ENCODE assay signal across 10 mouse cellular contexts in the genomic region with DNA sequence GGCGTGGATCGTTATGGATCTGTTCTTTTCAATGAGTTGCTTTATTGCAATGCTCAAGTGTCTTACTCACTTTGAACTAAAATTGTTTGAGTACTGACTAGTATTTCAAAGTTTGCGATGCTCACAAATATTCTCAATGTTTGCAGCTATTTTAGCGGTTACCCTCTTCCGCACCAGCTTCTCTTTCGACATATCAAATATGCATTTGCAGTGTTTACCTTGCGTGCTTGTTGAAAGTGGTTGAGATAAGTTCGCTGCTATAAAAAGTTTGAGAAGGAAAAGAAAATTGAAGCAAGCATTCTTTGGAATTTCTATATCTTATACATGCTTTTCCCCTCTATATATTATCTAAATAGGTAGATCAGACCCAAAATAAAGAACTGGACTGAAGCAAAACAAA.
DNase-seq lines count a peak whose midpoint lies in the region; ATAC-seq lines count a peak whose summit lies in the region.
"Had no signal": no experiment of that assay in that cellular context is flagged by ENCODE, and none has a peak within 500 bp of the region (broad histone marks: within the 10 kb centered on the region; RNA-seq: fewer than 3 reads in every experiment).

No protein-coding gene starts in this region.

- DNase-seq in kidney, postnatal 25 days, result no peak
- no peak for DNase-seq in embryonic facial prominence, embryonic 14.5 days (ENCODE audit: low spot score)
- no peak for DNase-seq in right cerebral cortex, adult 2 months (ENCODE audit: low spot score in 2 of 2)
- no peak for DNase-seq in retina, embryonic 14.5 days (ENCODE audit: low spot score)
- no peak for DNase-seq in right cerebral cortex, adult 18-20 months
- DNase-seq: kidney, adult 11 months had no signal

- H3K4me1 ChIP-seq in kidney, embryonic 14.5 days (ENCODE audit: control insufficient read depth, insufficient read depth, low read length), result no peaks in the 10 kb centered on the region
- H3K4me1 ChIP-seq in embryonic facial prominence, embryonic 14.5 days (ENCODE audit: control insufficient read depth, insufficient read depth, low read length), result no peaks in the 10 kb centered on the region
- H3K4me1 ChIP-seq in hindbrain, embryonic 15.5 days (replicated peaks), result no peaks in the 10 kb centered on the region
- peaks cover 12% of the 10 kb centered on the region for H3K4me1 ChIP-seq in midbrain, embryonic 15.5 days

- H3K9me3 ChIP-seq in kidney, embryonic 14.5 days (ENCODE audit: control insufficient read depth, low read length), result no peaks in the 10 kb centered on the region
- H3K9me3 ChIP-seq in embryonic facial prominence, embryonic 14.5 days (ENCODE audit: control insufficient read depth, low read length), result no peaks in the 10 kb centered on the region
- no peaks in the 10 kb centered on the region for H3K9me3 ChIP-seq in hindbrain, embryonic 15.5 days
- H3K9me3 ChIP-seq in midbrain, embryonic 15.5 days, result no peaks in the 10 kb centered on the region

- no peak for ATAC-seq in kidney, embryonic 14.5 days (ENCODE audit: low FRiP score, low TSS enrichment)
- ATAC-seq in embryonic facial prominence, embryonic 14.5 days (ENCODE audit: low read depth), result no peak
- no peak for ATAC-seq in hindbrain, embryonic 15.5 days (ENCODE audit: low FRiP score, low read depth)
- ATAC-seq in midbrain, embryonic 15.5 days (replicated peaks), result no peak
- ATAC-seq: CD4-positive, CD25-positive, alpha-beta regulatory T cell, adult 4 months had no signal

- no peak overlapping the region for H3K27ac ChIP-seq in kidney, embryonic 14.5 days (ENCODE audit: low read depth, low read length)
- H3K27ac ChIP-seq in embryonic facial prominence, embryonic 14.5 days (replicated peaks; ENCODE audit: low read depth, low read length), result no peak overlapping the region
- no peak overlapping the region for H3K27ac ChIP-seq in hindbrain, embryonic 15.5 days (replicated peaks)
- peak overlapping the region; percentile 53; the same call in 1 of the 2 replicates for H3K27ac ChIP-seq in midbrain, embryonic 15.5 days

- no peaks in the 10 kb centered on the region for H3K36me3 ChIP-seq in kidney, embryonic 14.5 days (ENCODE audit: control insufficient read depth, insufficient read depth, low read length)
- H3K36me3 ChIP-seq in embryonic facial prominence, embryonic 14.5 days (ENCODE audit: control insufficient read depth, insufficient read depth, low read length), result no peaks in the 10 kb centered on the region
- H3K36me3 ChIP-seq in hindbrain, embryonic 15.5 days, result no peaks in the 10 kb centered on the region
- no peaks in the 10 kb centered on the region for H3K36me3 ChIP-seq in midbrain, embryonic 15.5 days (replicated peaks)

- H3K4me2 ChIP-seq in kidney, embryonic 14.5 days (replicated peaks; ENCODE audit: low read depth, low read length), result peak overlapping the region; percentile 38
- peak overlapping the region; percentile 57 for H3K4me2 ChIP-seq in embryonic facial prominence, embryonic 14.5 days (ENCODE audit: low read depth, low read length)
- H3K4me2 ChIP-seq in hindbrain, embryonic 15.5 days, result peak overlapping the region; percentile 84
- peak overlapping the region; percentile 74 for H3K4me2 ChIP-seq in midbrain, embryonic 15.5 days

- H3K9ac ChIP-seq in kidney, embryonic 14.5 days (ENCODE audit: low read depth, low read length), result no peak overlapping the region
- no peak overlapping the region; the same call in 1 of the 2 replicates for H3K9ac ChIP-seq in embryonic facial prominence, embryonic 14.5 days (ENCODE audit: low read depth, low read length)
- H3K9ac ChIP-seq in hindbrain, embryonic 15.5 days, result peak overlapping the region; percentile 45
- peak overlapping the region; percentile 31; the same call in 1 of the 2 replicates for H3K9ac ChIP-seq in midbrain, embryonic 15.5 days

- 77% methylated on average over 8 of the region's 8 CpGs for WGBS in kidney, embryonic 14.5 days
- WGBS in embryonic facial prominence, embryonic 14.5 days, result 70% methylated on average over 8 of the region's 8 CpGs
- WGBS in hindbrain, embryonic 15.5 days, result 61% methylated on average over 8 of the region's 8 CpGs
- 54% methylated on average over 8 of the region's 8 CpGs for WGBS in midbrain, embryonic 15.5 days

- peak overlapping the region; percentile 23; the same call in 1 of the 2 replicates for H3K4me3 ChIP-seq in kidney, embryonic 14.5 days (ENCODE audit: low read length)
- peak overlapping the region; percentile 29 for H3K4me3 ChIP-seq in embryonic facial prominence, embryonic 14.5 days (ENCODE audit: low read depth, low read length)
- peak overlapping the region; percentile 44 for H3K4me3 ChIP-seq in hindbrain, embryonic 15.5 days
- H3K4me3 ChIP-seq in midbrain, embryonic 15.5 days, result peak overlapping the region; percentile 47

- no peaks in the 10 kb centered on the region; the same call in 1 of the 2 replicates for H3K27me3 ChIP-seq in kidney, embryonic 14.5 days (ENCODE audit: control insufficient read depth, insufficient read depth, low read length)
- H3K27me3 ChIP-seq in embryonic facial prominence, embryonic 14.5 days (replicated peaks; ENCODE audit: control insufficient read depth, insufficient read depth, low read length), result peaks cover 3% of the 10 kb centered on the region; the same call in 1 of the 2 replicates
- no peaks in the 10 kb centered on the region for H3K27me3 ChIP-seq in hindbrain, embryonic 15.5 days
- H3K27me3 ChIP-seq in midbrain, embryonic 15.5 days (replicated peaks), result no peaks in the 10 kb centered on the region

Comparison
In these comparisons a context has a peak if more than half of its experiments do, and no peak if none do; other contexts are left out.
1. H3K9ac ChIP-seq: peak in hindbrain, embryonic 15.5 days (single experiment) and midbrain, embryonic 15.5 days (single experiment); none in kidney, embryonic 14.5 days (single experiment) and embryonic facial prominence, embryonic 14.5 days (single experiment).
2. Peak in every context shown above with its lines, with median percentiles within 50 percentile points of each other: H3K4me2 ChIP-seq and H3K4me3 ChIP-seq.